Mouse (Mus musculus) hindbrain, postnatal 0 days (tissue): ENCODE results near the gene Nav2. TPM values are rescaled to one million over a fixed set of nuclear protein-coding genes. Genes with fewer than 3 reads are reported as not detected.

Experiments
- ATAC-seq: fragments of 200-750 bp; cut with Nextera tagmentation; 2 replicates; pipeline ENCODE4 v1.8.0; 2017; ENCODE audit warnings: mild to moderate bottlenecking, moderate TSS enrichment, moderate library complexity
- DNase-seq: peaks from one replicate; pipeline ENCODE4 v3.0.0-alpha.2; 2015; ENCODE audit warnings: low spot score
- H3K27ac ChIP-seq: fragments of 300-500 bp; sonication (generic); 2 replicates; pipeline ENCODE4 v1.5.1; 2014; ENCODE audit warnings: mild to moderate bottlenecking
- H3K27me3 ChIP-seq: fragments of 300-500 bp; sonication (generic); 2 replicates; pipeline ENCODE4 v1.6.1; 2014; ENCODE audit warnings: low read length, mixed read lengths; ENCODE audit not compliant: insufficient read depth
- H3K36me3 ChIP-seq: fragments of 300-500 bp; sonication (generic); 2 replicates; pipeline ENCODE4 v1.6.1; 2014; ENCODE audit warnings: low read length, mixed read lengths; ENCODE audit not compliant: insufficient read depth
- H3K4me1 ChIP-seq: fragments of 300-500 bp; sonication (generic); 2 replicates; pipeline ENCODE4 v1.6.1; 2014; ENCODE audit warnings: antibody characterized with exemption, low read length, mixed read lengths; ENCODE audit not compliant: insufficient read depth
- H3K4me2 ChIP-seq: fragments of 300-500 bp; sonication (generic); 2 replicates; pipeline ENCODE4 v1.6.1; 2014; ENCODE audit warnings: low read depth, mild to moderate bottlenecking, low read length, moderate library complexity, mixed read lengths
- H3K4me3 ChIP-seq: fragments of 300-500 bp; sonication (generic); 2 replicates; pipeline ENCODE4 v1.5.1; 2014; ENCODE audit warnings: low read length
- H3K9ac ChIP-seq: fragments of 300-500 bp; sonication (generic); replicated peaks from 2 replicates; pipeline ENCODE4 v1.6.1; 2014; ENCODE audit warnings: mild to moderate bottlenecking, low read length, moderate library complexity, mixed read lengths
- H3K9me3 ChIP-seq: fragments of 300-500 bp; sonication (generic); 2 replicates; pipeline ENCODE4 v1.6.1; 2016; ENCODE audit warnings: low read length, mixed read lengths
- CTCF ChIP-seq: IDR thresholded peaks from 2 replicates; pipeline ENCODE4 v1.5.1; 2016; ENCODE audit warnings: antibody characterized with exemption, control low read depth, low read depth
- WGBS: fragments of 180-500 bp; shearing (Covaris S2); extraction: QIAGEN DNeasy Blood & Tissue Kit; methylation state at CpG from one replicate; pipeline ENCODE4 v1.1.7; 2014; 5-methylcytosine and 5-hydroxymethylcytosine counted together
- polyA plus RNA-seq: library from polyadenylated mRNA; unstranded; fragments of >200 nt; fragmentation: Nextera tagmentation; extraction: Ambion mirVana; gene quantifications from 2 replicates; pipeline ENCODE4 v1.2.1, GENCODE M21; 2015
- total RNA-seq: library from RNA; depleted of rRNA; stranded (reverse); fragments of >200 nt; gene quantifications from 2 replicates; pipeline ENCODE4 v1.2.3, GENCODE M21; 2014

Nav2 gene
- total and polyA plus RNA-seq, 2 experiments from 2014 or later: 20.1 to 64.7 TPM

DNA sequence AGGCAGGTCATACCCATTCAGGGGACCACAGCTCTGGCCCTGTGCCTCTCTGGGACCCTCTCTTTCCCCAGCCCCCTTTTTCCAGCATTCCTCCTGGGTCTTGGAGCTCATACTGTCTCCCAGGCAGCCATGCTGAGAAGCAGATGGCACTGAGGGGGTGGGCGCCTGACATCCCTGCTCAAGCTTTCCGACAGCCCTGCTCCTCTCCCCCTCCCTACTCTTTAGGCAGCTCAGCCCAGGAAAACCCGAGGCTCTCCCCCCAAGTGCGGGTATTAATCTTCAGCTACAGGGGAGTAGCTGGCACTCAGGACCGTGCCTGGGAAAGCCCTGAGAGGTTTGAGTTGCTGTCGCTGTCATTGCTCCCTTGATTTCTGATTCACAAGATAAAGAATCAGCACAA is 290.9 kb downstream of the Nav2 start:
- Histone ChIP-seq H3K4me1 (peaks cover 22% of the 10 kb centered on the region), H3K27me3 (no peaks in the 10 kb centered on the region), H3K9ac (no peak overlapping the region), H3K4me2 (no peak overlapping the region), H3K36me3 (no peaks in the 10 kb centered on the region), H3K4me3 (no peak overlapping the region), H3K27ac (no peak overlapping the region), H3K9me3 (no peaks in the 10 kb centered on the region)
- peak; percentile 39 for DNase-seq
- WGBS: 15% methylated on average over 6 of the region's 6 CpGs
- no peak for TF ChIP-seq CTCF
- ATAC-seq: peak; percentile 28; the same call in 1 of the 2 replicates

DNA sequence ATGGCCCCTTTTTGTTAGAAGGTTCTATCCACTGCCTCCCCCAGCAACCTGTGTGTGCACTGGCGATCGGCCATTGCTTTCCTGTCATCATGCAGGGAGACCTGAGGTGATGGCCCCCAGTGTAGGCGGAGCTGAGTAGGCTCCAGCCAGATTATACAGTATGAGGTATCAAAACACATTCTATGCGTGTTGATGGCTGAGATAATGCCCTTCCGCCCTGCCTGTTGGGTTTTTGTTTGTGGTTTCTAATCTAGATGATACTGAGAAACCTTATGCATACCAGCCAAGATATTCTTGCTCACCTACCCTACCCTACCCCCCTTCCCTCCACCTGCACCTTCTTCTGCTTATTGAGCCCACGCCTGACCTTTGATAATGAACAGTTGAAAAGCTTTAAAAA is 291.8 kb downstream of the Nav2 start:
- H3K9me3 ChIP-seq: no peaks in the 10 kb centered on the region
- no peak overlapping the region for H3K4me3 ChIP-seq
- H3K27me3 ChIP-seq: no peaks in the 10 kb centered on the region
- TF ChIP-seq CTCF: no peak
- no peaks in the 10 kb centered on the region for H3K36me3 ChIP-seq
- DNase-seq: no peak
- 91% methylated on average over 6 of the region's 6 CpGs for WGBS
- no peak for ATAC-seq
- no peak overlapping the region for H3K4me2 ChIP-seq
- no peak overlapping the region for H3K9ac ChIP-seq
- H3K4me1 ChIP-seq: peaks cover 22% of the 10 kb centered on the region
- H3K27ac ChIP-seq: no peak overlapping the region

- Histone ChIP-seq H3K27ac (0 out of 2 replicates have a peak overlapping the region, but pooled peaks have one; percentile 1), H3K27me3 (no peaks in the 10 kb centered on the region), H3K4me1 (peaks cover 22% of the 10 kb centered on the region), H3K4me3 (no peak overlapping the region), H3K9ac (no peak overlapping the region), H3K4me2 (no peak overlapping the region), H3K9me3 (no peaks in the 10 kb centered on the region), H3K36me3 (no peaks in the 10 kb centered on the region)
- DNase-seq: no peak
- ATAC-seq: no peak
- TF ChIP-seq CTCF: no peak
- WGBS: 67% methylated on average over 4 of the region's 4 CpGs
Observed at GRCm38 (mm10) chr7:49202971-49203370, 294.5 kb downstream of the Nav2 start.

GRCm38 (mm10) chr7:49204856-49205255 is 296.3 kb downstream of the Nav2 start:
- TF ChIP-seq CTCF: no peak
- Histone ChIP-seq H3K9ac (no peak overlapping the region), H3K4me1 (peaks cover 13% of the 10 kb centered on the region; the same call in 1 of the 2 replicates), H3K4me3 (no peak overlapping the region), H3K27ac (no peak overlapping the region), H3K27me3 (no peaks in the 10 kb centered on the region), H3K9me3 (no peaks in the 10 kb centered on the region), H3K36me3 (no peaks in the 10 kb centered on the region), H3K4me2 (no peak overlapping the region)
- no peak for ATAC-seq
- DNase-seq: no peak
- 72% methylated on average over 3 of the region's 3 CpGs for WGBS

GRCm38 (mm10) chr7:49205551-49205950 is 297.0 kb downstream of the Nav2 start:
- Histone ChIP-seq H3K4me2 (no peak overlapping the region), H3K4me1 (peaks cover 12% of the 10 kb centered on the region; the same call in 1 of the 2 replicates), H3K27me3 (no peaks in the 10 kb centered on the region), H3K36me3 (no peaks in the 10 kb centered on the region), H3K9ac (no peak overlapping the region), H3K9me3 (no peaks in the 10 kb centered on the region), H3K27ac (no peak overlapping the region), H3K4me3 (no peak overlapping the region)
- TF ChIP-seq CTCF: no peak
- DNase-seq (no peak), ATAC-seq (no peak)
- WGBS: 80% methylated on average over 1 of the region's 1 CpGs

DNA sequence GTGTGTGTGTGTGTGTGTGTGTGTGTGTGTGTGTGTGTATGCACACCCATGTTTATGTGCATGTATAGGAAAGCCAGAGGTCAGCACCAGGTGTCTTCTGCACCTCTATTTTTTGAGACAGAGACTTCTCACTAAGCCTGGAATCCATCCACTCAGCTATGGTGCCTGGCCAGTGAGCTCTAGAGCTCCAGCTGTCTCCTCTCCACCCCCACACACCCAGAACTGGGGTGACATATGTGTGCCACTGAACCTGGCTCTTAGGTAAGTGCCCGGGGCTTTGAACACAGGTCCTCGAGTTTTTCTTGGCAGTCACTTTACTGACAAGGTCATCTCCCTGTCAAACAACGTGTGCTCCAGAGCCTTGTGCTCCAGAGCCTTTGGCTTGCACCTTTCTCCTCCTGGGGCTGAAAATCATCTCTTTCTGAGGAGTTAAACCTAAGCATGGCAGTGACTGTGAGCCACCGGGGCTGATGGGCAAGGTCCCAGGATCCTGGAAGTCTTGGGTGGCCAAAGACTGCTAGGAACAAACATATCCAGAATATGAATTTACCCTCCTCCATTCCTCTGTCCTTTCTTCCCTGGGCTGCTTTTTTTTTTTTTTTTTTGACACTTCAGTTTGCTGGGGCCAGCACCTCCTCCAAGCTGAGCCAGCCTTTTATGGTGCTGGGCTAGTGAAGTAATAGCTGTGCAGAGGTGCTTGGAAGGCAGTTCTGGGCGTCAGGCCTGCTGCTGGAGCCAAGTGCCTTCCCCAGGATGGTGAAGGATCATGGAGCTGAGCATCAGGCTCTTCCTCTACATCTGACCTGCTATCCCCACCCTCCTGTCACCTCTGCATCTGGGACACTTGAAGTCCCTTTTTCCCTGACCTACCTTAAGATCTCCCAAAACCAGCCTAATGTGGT is 298.5 kb downstream of the Nav2 start:
- peaks cover 8% of the 10 kb centered on the region; the same call in 1 of the 2 replicates for H3K4me1 ChIP-seq
- TF ChIP-seq CTCF: no peak
- no peak overlapping the region for H3K4me3 ChIP-seq
- DNase-seq: no peak
- no peak for ATAC-seq
- H3K9ac ChIP-seq: no peak overlapping the region
- 68% methylated on average over 5 of the region's 5 CpGs for whole genome bisulfite sequencing
- no peaks in the 10 kb centered on the region for H3K36me3 ChIP-seq
- no peak overlapping the region for H3K4me2 ChIP-seq
- no peaks in the 10 kb centered on the region for H3K27me3 ChIP-seq
- H3K9me3 ChIP-seq: no peaks in the 10 kb centered on the region
- H3K27ac ChIP-seq: no peak overlapping the region

- H3K27ac ChIP-seq: peak overlapping the region; percentile 62; the same call in 1 of the 2 replicates
- H3K27me3 ChIP-seq: no peaks in the 10 kb centered on the region
- 22% methylated on average over 7 of the region's 7 CpGs for WGBS
Observed at GRCm38 (mm10) chr7:49209526-49209925, 301.0 kb downstream of the Nav2 start.

More at GRCm38 (mm10) chr7:49209526-49209925, 301.0 kb downstream of the Nav2 start:
- Histone ChIP-seq H3K4me1 (peaks cover 3% of the 10 kb centered on the region; the same call in 1 of the 2 replicates), H3K36me3 (no peaks in the 10 kb centered on the region), H3K9me3 (no peaks in the 10 kb centered on the region), H3K4me3 (no peak overlapping the region), H3K9ac (no peak overlapping the region), H3K4me2 (no peak overlapping the region)
- DNase-seq: peak; percentile 63
- ATAC-seq: peak; percentile 65
- TF ChIP-seq CTCF: no peak
